Mouse (Mus musculus): Measurements from ENCODE around the gene Selenoh. TPM values are rescaled to one million over a fixed set of nuclear protein-coding genes. Genes with fewer than 3 reads are reported as not detected.

Gene Selenoh
- polyA plus RNA-seq, 1 experiment from 2014 or later, result 221 TPM

DNA sequence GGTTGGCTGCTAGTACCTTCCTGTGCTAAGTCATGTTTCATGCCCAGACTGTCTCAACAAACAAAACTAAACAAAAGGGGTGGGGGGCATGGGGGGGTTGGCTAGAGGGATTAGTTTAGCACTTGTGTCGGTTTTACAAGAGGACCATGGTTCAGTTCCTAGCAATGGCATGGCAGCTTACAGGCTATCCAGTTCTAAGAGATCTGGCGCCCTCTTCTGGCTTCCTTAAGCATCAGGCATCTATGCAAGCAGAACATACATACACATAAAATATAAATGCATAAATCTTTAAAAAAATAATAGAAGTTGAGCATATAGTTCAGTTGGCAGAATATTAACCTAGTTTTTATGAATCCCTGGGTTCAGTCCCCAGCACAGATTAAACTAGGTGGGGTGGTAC, 7.7 kb downstream of the Selenoh start:
- Histone ChIP-seq H3K4me3 (replicated peaks) (no peak overlapping the region), H3K4me2 (no peak overlapping the region), H3K27me3 (replicated peaks) (no peaks in the 10 kb centered on the region), H3K4me1 (no peaks in the 10 kb centered on the region), H3K9me3 (no peaks in the 10 kb centered on the region), H3K9ac (no peak overlapping the region), H3K27ac (no peak overlapping the region), H3K36me3 (no peaks in the 10 kb centered on the region)
- ATAC-seq (ENCODE audit: insufficient read depth, low FRiP score, low read depth), result no peak
- 27% methylated on average over 2 of the region's 2 CpGs for WGBS

DNA sequence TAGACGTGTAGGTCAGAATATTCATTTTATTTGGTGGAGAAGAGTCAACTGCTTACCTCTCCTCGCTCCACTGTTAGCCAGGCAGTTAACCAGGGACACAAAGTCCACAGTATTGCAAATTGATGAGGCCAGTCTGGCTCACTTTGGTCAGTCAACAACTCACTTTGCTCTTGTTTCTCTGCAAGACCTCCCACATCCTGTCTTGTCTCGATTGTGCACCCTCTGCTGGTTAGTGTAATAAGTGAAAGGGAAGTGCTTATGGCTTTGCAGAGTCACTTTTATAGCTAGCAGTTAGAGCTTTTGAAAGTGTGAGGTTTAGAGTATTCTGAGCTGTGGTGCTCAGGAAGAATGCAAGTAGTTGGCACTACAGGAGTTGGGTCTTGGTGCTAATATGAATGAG, 10.3 kb downstream of the Selenoh start:
- Histone ChIP-seq H3K9ac (no peak overlapping the region), H3K27me3 (replicated peaks) (no peaks in the 10 kb centered on the region), H3K27ac (no peak overlapping the region), H3K36me3 (no peaks in the 10 kb centered on the region), H3K4me1 (no peaks in the 10 kb centered on the region), H3K4me2 (no peak overlapping the region), H3K9me3 (no peaks in the 10 kb centered on the region), H3K4me3 (replicated peaks) (no peak overlapping the region)
- WGBS, result 57% methylated on average over 3 of the region's 3 CpGs
- ATAC-seq (ENCODE audit: insufficient read depth, low FRiP score, low read depth), result peak; percentile 58

DNA sequence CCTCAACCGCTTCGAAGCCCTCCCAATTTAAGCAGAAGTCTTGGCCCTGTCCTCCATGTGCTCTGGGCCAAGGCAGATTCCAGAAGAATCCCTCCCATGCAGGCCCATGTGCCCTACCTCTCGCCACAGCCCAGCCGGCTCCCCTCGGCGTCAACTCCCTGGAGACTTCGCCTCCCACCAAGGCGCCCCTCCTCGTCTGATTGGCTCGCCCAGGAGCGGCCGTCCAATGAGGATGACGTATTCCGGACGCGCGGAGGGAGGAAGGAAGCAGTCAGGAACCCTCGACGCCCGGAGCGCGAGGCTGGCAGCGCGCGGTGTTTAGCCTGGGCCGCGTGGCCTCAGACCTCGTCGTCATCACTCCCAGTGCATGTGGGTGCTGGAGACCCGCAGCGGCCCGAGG, 11.8 kb downstream of the Selenoh start, which contains the start of gene Btbd18:
TSS of gene Btbd18 (plus strand) at position 274 of the 400 bp plus-strand sequence.
- no peak within 1 kb of the TSS for H3K27ac ChIP-seq
- WGBS, result 90% methylated on average over 28 of the region's 32 CpGs
- no peak for ATAC-seq (ENCODE audit: insufficient read depth, low FRiP score, low read depth)

DNA sequence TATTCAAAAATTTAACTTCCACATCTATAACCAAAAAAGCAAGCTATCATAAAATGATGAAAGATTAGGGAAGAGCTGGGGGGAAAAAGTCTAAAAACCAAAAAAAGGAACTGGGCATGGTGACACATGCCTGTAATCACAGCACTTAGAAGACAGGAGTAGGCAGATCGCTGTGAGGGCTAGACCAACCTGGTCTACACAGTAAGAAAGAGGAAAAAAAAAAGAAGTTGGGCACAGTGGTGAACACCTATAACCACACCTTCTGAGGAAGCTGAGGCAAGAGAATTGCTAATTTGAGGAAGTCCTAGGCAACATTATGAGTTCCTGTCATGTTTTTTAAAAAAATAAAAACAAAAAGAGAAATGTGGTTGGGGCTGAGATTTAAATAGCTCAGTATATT, 14.7 kb downstream of the Selenoh start:
- Histone ChIP-seq H3K4me2 (no peak overlapping the region), H3K9me3 (no peaks in the 10 kb centered on the region), H3K36me3 (no peaks in the 10 kb centered on the region), H3K9ac (no peak overlapping the region), H3K4me3 (replicated peaks) (no peak overlapping the region), H3K27me3 (replicated peaks) (no peaks in the 10 kb centered on the region), H3K27ac (no peak overlapping the region), H3K4me1 (no peaks in the 10 kb centered on the region)
- no peak for ATAC-seq (ENCODE audit: insufficient read depth, low FRiP score, low read depth)
- 64% methylated on average over 1 of the region's 1 CpGs for WGBS

More for the DNA sequence above, 11.8 kb downstream of the Selenoh start, which contains the start of gene Btbd18:
- H3K27me3 ChIP-seq (replicated peaks), result no peaks in the 10 kb centered on the region
- no peak within 1 kb of the TSS for H3K4me2 ChIP-seq
- H3K9ac ChIP-seq, result no peak within 1 kb of the TSS
- H3K36me3 ChIP-seq, result no peaks in the 10 kb centered on the region
- no peak within 1 kb of the TSS for H3K4me3 ChIP-seq (replicated peaks)
- no peaks in the 10 kb centered on the region for H3K9me3 ChIP-seq
- H3K4me1 ChIP-seq, result no peaks in the 10 kb centered on the region

DNA sequence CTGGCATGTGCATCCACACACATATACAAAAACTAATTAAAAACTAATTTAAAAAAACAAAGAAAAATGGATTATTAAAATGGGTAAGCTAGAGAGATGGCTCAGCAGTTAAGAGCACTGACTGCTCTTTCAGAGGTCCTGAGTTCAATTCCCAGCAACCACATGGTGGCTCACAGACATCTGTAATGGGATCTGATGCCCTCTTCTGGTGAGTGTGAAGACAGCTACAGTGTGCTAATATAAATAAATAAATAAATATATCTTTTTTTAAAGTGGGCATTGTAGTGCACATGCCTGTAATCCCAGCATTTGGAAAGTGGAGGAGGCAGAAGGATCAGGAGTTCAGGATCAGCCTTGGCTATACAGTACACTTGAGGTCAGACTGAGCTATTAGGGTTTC, 17.2 kb downstream of the Selenoh start:
- no peak for ATAC-seq (ENCODE audit: insufficient read depth, low FRiP score, low read depth)
- no peak overlapping the region for H3K9ac ChIP-seq

DNA sequence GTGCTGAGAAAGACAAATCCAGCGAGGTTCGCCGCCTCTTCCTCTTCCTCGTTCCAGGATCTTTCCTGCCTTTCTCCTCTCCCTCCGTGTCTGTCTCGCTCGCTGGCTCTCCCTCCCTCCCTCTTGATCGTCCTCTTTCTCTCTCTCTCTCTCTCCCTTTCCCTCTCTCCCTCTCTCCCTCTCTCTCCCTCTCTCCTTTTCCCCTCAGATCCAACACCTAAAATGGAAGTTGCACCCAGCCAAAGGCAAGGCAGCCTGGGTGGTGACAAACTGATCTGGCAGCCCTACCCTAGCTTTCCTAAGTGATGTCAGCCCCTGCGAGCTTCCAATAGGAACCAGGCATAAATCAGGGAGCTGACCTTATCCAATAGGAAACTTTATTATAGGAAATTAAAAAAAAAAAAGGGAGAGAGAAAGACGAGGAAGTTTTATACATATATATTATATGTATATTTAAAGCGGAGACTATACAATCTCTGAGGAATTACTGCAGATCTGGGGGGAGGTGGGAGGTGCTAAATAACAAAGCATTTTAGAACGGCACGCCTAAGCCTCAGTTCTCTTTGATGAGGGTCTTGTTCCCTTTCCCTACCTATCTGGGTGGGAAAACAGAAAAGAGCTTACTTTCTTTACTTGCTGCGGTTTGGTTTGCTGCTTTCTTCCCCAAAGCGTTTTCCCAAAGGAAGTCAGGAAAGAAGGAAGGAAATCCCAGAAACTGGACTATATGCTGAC, 19.9 kb downstream of the Selenoh start, which contains the start of gene Ctnnd1:
TSS of gene Ctnnd1 (minus strand) at position 302 of the 732 bp plus-strand sequence.
- Histone ChIP-seq H3K9me3 (no peaks in the 10 kb centered on the region), H3K4me2 (peak within 1 kb of the TSS; percentile 55), H3K9ac (peak within 1 kb of the TSS; percentile 69), H3K27me3 (replicated peaks) (no peaks in the 10 kb centered on the region), H3K4me1 (peaks cover 5% of the 10 kb centered on the region; the same call in 1 of the 2 replicates), H3K36me3 (no peaks in the 10 kb centered on the region), H3K4me3 (replicated peaks) (peak within 1 kb of the TSS; percentile 63), H3K27ac (peak within 1 kb of the TSS; percentile 99)
- peak; percentile 99 for ATAC-seq (ENCODE audit: insufficient read depth, low FRiP score, low read depth)
- WGBS, result under 1% methylated on average over 15 of the region's 15 CpGs

More for the DNA sequence above, 17.2 kb downstream of the Selenoh start:
- no peaks in the 10 kb centered on the region for H3K4me1 ChIP-seq
- no peak overlapping the region for H3K4me2 ChIP-seq
- no peaks in the 10 kb centered on the region for H3K36me3 ChIP-seq
- no peak overlapping the region for H3K27ac ChIP-seq
- no peaks in the 10 kb centered on the region for H3K9me3 ChIP-seq
- no peaks in the 10 kb centered on the region for H3K27me3 ChIP-seq (replicated peaks)
- no peak overlapping the region for H3K4me3 ChIP-seq (replicated peaks)

DNA sequence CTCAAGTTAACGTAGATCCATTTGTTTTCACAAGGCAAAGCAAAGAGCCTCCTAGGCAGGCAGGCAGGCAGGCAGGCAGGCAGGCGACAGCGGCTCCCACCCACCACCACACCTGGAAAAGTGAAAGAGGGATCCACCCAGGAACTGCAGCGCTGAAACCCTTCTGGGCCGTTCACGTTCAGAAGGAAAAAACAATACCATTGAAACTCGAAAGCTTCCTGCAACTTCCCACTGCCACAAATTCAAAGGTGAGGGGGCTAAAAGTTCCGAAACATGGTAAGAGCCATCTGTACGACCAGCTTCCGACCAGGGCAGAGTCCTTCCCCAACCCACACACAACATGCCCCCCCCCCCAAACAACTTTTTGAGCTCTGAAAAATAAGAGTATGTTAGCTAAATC, 20.9 kb downstream of the Selenoh start:
- peak overlapping the region; percentile 63 for H3K4me3 ChIP-seq (replicated peaks)
- peak overlapping the region; percentile 69 for H3K9ac ChIP-seq
- under 1% methylated on average over 10 of the region's 10 CpGs for WGBS
- H3K9me3 ChIP-seq, result no peaks in the 10 kb centered on the region
- H3K36me3 ChIP-seq, result no peaks in the 10 kb centered on the region
- ATAC-seq (ENCODE audit: insufficient read depth, low FRiP score, low read depth), result no peak
- peaks cover 5% of the 10 kb centered on the region; the same call in 1 of the 2 replicates for H3K4me1 ChIP-seq
- H3K27me3 ChIP-seq (replicated peaks), result no peaks in the 10 kb centered on the region
- peak overlapping the region; percentile 50 for H3K4me2 ChIP-seq
- peak overlapping the region; percentile 99 for H3K27ac ChIP-seq

DNA sequence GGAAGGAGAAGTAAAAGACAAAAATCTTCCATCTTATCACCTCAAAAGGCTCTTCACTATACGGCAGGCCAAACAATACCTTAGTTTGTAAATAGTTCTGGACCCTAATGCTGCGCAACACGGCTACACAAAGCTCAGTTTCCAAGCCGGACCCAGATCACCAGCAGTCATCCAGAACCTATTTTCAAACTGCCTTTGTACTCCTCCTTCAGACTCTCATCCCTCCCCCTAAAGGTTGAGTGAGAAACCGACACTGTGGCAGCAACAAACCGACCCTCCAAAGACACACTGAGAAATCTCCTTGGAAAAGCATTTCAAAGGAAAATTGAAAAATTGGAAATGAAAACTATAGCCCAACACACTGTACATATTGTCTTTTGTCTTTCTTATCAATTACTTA, 22.2 kb downstream of the Selenoh start:
- Histone ChIP-seq H3K9me3 (no peaks in the 10 kb centered on the region), H3K9ac (peak overlapping the region; percentile 10; the same call in 1 of the 2 replicates), H3K4me2 (peak overlapping the region; percentile 50), H3K36me3 (no peaks in the 10 kb centered on the region), H3K4me1 (peaks cover 5% of the 10 kb centered on the region; the same call in 1 of the 2 replicates), H3K27me3 (replicated peaks) (no peaks in the 10 kb centered on the region), H3K4me3 (replicated peaks) (peak overlapping the region; percentile 41), H3K27ac (no peak overlapping the region)
- ATAC-seq (ENCODE audit: insufficient read depth, low FRiP score, low read depth), result no peak
- WGBS, result 18% methylated on average over 6 of the region's 6 CpGs

DNA sequence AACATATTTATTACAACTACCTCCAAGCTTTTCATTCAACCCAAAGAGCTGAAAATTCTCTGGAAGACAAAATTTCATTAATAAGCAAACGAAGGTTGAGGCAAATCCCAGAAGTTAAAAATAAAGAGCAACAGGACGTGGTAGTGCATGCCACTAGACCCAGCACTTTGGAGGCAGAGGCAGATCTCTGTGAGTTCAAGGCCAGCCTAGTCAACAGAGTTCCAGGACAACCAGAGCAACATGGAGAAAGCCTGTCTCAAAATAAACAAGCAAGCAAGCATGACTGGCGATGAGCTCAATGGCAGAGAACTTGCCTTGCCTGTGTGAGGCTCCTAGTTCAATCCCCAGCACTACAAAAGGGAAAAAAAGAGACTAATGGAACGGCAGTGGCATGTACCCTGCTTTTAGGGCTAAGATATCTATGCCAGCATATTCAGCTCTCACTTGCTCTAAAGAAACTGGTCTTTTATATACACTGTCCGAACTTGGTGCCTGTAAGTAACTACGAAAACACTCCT, 23.5 kb downstream of the Selenoh start:
- no peak overlapping the region; the same call in 1 of the 2 replicates for H3K4me3 ChIP-seq (replicated peaks)
- peaks cover 7% of the 10 kb centered on the region for H3K4me1 ChIP-seq
- ATAC-seq (ENCODE audit: insufficient read depth, low FRiP score, low read depth), result no peak
- H3K27ac ChIP-seq, result no peak overlapping the region
- H3K36me3 ChIP-seq, result no peaks in the 10 kb centered on the region
- 84% methylated on average over 6 of the region's 6 CpGs for WGBS
- H3K27me3 ChIP-seq (replicated peaks), result no peaks in the 10 kb centered on the region
- H3K9ac ChIP-seq, result no peak overlapping the region
- H3K9me3 ChIP-seq, result no peaks in the 10 kb centered on the region
- peak overlapping the region; percentile 50 for H3K4me2 ChIP-seq

DNA sequence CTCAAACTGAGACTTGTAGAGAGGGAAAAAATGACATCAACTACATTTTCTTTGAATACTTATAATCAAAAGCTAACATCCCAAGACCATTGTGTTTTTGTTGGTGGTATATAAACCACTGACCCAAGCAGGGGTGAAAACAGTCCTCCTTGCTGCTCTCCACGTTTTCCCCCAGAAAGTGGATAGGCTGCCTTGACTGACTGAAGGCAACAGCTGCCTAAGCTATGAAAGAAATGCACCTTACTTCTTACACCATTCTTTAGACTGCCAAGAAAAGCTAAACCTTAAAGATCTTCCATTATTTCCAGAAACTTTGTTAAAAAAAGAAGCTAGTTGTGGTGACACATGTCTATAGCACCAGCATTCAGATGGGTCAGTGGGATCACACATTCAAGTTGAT, 24.4 kb downstream of the Selenoh start:
- Histone ChIP-seq H3K4me3 (replicated peaks) (no peak overlapping the region), H3K9ac (no peak overlapping the region), H3K4me1 (peaks cover 8% of the 10 kb centered on the region), H3K4me2 (no peak overlapping the region), H3K9me3 (no peaks in the 10 kb centered on the region), H3K27ac (no peak overlapping the region), H3K27me3 (replicated peaks) (no peaks in the 10 kb centered on the region), H3K36me3 (no peaks in the 10 kb centered on the region)
- 63% methylated on average over 1 of the region's 1 CpGs for WGBS
- ATAC-seq (ENCODE audit: insufficient read depth, low FRiP score, low read depth), result no peak

DNA sequence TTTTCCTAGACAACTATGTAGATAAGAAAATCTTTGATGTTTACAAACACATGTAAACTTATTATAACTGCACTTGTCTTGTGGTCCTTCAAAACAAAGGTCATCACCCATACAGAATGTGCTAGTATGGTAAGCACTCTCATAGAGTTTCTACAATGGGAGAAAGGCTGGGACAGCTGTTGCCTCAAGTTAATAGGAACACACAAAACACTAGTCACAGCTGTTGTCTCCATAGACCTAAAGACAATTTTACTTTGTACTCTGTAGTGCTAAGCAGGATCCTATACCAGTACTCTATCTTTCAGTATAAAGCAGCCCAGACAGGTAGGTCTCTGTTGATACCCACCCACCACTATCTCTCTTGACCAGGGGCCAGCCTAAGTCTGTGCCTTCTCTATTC, 29.7 kb downstream of the Selenoh start:
- Histone ChIP-seq H3K27me3 (replicated peaks) (no peaks in the 10 kb centered on the region), H3K9ac (no peak overlapping the region), H3K36me3 (no peaks in the 10 kb centered on the region), H3K4me2 (no peak overlapping the region), H3K9me3 (no peaks in the 10 kb centered on the region), H3K27ac (no peak overlapping the region), H3K4me3 (replicated peaks) (no peak overlapping the region), H3K4me1 (peaks cover 34% of the 10 kb centered on the region)
- no peak for ATAC-seq (ENCODE audit: insufficient read depth, low FRiP score, low read depth)

DNA sequence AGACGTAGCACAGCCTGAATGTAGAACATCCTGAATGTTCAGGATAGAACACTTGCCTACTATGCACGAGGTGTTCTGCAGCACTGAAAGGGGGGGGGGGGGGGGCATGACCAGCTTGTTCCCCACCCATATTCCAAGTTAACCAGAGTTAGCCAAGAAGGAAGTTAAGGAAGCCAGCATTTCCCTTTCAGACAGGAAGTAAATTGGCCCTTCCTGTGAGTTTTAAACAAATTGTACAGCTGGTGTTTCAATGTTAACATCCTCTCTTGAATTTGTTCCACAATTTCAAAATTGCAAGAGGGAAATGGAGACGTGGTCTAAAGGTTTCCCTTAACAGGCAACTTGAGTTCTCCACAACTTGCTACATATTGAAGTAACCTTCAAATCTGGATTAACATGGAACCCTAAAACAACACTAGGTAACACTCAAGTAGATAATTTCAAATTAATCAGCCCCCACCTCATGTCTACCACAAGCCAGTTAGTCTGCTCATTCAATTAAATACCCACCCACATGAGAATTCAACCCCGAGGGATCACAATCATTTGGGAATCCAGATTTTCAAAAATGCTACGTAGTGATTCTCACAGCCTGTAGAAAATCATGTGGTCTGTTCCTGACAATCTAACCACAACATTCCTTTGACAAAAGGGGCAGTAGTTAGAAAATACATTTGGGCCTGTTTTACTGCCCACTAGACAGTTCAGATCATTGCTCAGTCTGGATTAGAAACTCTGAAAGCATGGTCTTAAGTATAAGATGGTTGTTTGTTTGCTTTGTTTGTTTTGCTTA, 31.9 kb downstream of the Selenoh start:
- no peak for ATAC-seq (ENCODE audit: insufficient read depth, low FRiP score, low read depth)
- Histone ChIP-seq H3K27ac (peak overlapping the region; percentile 92), H3K9me3 (no peaks in the 10 kb centered on the region), H3K4me1 (peaks cover 38% of the 10 kb centered on the region), H3K4me2 (peak overlapping the region; percentile 52; the same call in 1 of the 2 replicates), H3K9ac (no peak overlapping the region), H3K36me3 (no peaks in the 10 kb centered on the region), H3K4me3 (replicated peaks) (no peak overlapping the region), H3K27me3 (replicated peaks) (no peaks in the 10 kb centered on the region)
- WGBS, result 36% methylated on average over 5 of the region's 5 CpGs
